Mouse (Mus musculus) liver, adult (tissue): ENCODE results near the gene Khdc1b.
"Not testable (repeated sequence)": the region's sequence is repeated elsewhere in the genome, so short reads cannot be mapped to it uniquely, and the experiment has no call there.

Source experiments
- GATA4 ChIP-seq: IDR thresholded peaks from 2 replicates; pipeline ENCODE4 v1.6.1; 2014; ENCODE audit warnings: mild to moderate bottlenecking, low read length; ENCODE audit not compliant: insufficient replicate concordance

Khdc1b gene

DNA sequence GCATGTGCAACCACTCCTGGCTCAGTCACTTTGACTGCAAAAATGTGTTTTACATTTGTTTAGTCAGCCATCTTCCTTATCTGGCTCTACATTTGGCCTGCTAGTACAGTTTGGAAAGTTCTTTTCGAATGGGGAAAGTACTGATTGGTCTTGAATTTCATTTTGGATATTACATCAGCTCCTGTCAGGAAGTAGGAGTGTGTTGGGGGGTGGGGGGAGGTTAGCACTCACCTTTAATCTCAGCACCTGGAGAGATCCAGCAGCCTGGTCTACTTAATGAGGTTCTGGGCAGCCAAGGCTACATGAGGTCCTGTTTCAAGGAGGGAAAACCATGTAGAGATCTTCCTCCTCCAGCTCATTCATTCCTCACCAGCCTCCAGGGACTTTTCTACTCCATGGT lies at the start of gene Khdc1b:
Khdc1b (plus strand) TSS at position 301 of the 400 bp plus-strand sequence.
- TF ChIP-seq GATA4, result no peak

DNA sequence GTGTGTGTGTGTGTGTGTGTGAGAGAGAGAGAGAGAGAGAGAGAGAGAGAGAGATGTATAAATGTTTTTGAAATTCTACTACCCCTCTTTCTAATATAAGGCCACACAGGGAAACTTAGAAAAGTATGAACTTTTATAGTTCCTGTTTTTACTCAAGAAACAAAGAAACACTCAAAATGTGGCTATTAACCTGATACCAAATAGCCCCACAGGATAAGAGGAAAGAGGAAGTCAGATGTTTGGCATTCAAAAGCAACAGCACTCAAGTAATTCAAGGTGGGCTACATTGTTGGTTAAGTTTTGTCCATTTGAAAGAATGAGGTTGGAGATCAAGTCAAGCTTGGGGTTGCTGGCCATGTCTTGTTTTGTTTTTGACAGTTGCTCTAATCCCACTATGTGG lies 47.5 kb upstream of the Khdc1b start:
- TF ChIP-seq GATA4, result no peak

DNA sequence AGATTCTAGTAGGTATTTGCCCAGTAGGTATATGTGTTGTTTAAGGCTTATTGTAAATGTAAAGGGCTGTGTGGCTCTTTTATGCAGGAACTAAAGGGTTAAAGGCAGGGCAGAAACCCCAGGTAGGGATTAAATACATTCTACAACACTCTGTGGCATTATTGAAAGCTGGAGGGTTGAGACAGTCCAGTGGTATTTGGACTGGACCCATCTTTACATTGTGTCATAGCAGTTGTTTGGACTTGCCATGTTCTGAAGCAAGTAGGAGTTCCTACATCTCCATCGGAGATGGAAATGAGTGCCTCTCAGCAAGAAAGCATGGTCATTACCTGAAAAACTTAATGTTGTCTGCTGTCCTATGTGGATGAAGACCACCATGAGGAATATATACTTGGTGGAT lies 42.6 kb upstream of the Khdc1b start:
- TF ChIP-seq GATA4, result no peak

DNA sequence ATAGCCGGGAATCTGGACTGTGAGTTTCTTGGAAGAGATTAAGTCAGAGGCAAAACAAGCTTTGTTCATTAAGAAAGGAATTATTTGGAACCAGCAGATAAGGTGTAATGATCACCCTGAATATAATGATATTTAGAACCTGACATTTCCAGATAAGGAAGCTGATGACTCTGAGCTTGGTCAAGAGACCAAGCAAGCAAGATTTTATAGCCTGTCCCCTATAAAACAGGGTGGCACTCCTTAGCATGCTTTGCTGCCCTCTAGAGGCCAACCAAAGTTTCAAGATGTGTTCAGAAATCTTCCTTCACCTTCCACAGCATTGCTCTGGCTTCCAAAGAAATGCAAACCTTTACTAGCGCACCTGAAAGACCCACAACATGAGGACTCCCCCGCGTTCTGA lies 39.1 kb upstream of the Khdc1b start:
- no peak for TF ChIP-seq GATA4

DNA sequence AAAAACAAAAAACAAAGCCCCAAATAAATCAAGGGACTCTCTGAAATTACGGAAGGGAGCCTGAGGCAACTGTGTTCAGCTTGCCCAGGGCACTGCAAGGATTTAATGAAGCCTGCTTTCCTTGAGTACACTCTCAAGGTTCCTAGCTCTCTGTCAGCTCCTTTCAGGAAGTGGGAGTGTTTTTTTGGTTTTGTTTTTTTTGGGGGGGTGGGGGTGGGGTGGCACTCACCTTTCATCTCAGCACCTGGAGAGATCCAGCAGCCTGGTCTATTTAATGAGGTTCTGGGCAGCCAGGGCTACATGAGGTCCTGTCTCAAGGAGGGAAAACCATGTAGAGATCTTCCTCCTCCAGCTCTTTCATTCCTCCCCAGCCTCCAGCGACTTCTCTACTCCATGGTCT lies 34.0 kb upstream of the Khdc1b start, which contains the start of gene Khdc1a:
Khdc1a (plus strand) TSS at position 301 of the 400 bp plus-strand sequence.
- TF ChIP-seq GATA4, result no peak

DNA sequence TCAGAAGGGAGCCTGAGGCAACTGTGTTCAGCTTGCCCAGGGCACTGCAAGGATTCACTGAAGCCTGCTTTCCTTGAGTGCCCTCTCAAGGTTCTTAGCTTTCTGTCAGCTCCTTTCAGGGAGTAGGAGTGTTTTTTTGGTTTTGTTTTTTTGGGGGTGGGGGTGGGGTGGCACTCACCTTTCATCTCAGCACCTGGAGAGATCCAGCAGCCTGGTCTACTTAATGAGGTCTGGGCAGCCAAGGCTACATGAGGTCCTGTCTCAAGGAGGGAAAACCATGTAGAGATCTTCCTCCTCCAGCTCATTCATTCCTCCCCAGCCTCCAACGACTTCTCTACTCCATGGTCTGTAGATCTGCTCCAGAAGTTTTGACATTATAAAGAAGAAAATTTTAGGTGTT lies 15.3 kb upstream of the Khdc1b start, which contains the start of gene Khdc1c:
Khdc1c (plus strand) TSS at position 301 of the 400 bp plus-strand sequence.
- not testable (repeated sequence) for TF ChIP-seq GATA4

DNA sequence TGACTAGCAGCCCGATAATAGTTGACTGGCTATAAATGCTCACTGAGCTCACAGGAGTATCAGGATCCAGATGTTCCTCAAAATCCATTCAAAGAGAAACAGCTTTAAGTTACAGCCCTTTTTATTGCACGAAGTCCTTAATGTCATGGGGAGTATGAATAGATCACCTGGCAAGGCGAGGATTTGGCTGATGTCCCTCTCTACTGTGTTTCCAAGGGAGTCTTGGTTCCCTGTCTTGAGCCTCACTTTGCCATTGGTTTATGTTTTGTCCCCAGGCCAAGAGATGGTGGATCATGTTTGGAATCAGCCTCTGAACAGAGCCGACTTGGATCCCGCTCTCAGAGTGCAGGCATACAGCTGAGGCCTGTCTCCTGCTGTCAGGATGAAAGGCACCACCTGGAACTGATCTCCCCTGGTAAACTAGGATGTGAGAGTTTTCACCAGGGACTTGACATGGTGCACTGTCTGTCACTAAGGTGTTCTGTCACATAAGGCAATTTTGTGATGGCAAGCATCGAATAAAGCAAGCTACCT lies 7.8 kb downstream of the Khdc1b start:
- TF ChIP-seq GATA4, result no peak

DNA sequence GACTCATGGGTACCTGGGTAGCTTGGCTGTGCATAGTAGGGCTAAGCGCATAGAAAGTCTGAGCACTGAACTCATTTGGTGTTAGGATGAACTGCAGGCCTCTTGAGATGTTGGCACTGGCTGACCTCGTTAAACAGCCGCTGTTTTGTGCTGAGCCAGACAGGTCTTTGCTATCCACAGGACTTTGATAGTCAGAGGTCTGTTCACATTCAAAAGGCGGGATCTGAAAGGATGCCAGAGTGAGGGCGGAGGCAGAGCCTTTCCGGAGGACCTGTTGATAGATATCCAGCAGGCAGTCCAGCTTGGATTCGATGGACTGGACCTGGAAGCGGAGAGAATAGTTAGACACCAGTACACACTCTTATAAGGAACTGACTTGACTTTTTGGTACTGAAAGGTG lies 19.4 kb downstream of the Khdc1b start:
- no peak for TF ChIP-seq GATA4

DNA sequence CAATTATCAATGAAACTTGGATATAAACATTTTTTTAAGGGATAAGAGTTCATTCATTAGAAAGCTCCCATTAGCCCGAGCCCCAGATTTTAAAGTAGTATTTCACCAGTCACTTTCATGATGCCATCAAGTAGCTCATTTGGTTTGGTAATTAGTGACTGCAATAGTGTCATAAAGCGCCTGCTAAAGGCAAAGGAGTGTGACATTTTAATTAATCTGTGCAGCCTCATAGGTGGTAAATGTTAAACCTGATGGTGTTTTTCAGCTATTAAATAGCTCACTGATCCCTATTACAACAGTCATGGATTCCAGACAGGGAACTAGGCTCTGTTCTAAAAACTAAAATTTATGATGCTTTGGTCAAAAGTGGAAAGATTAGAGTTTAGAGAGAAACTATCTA lies 23.9 kb downstream of the Khdc1b start:
- TF ChIP-seq GATA4, result no peak

DNA sequence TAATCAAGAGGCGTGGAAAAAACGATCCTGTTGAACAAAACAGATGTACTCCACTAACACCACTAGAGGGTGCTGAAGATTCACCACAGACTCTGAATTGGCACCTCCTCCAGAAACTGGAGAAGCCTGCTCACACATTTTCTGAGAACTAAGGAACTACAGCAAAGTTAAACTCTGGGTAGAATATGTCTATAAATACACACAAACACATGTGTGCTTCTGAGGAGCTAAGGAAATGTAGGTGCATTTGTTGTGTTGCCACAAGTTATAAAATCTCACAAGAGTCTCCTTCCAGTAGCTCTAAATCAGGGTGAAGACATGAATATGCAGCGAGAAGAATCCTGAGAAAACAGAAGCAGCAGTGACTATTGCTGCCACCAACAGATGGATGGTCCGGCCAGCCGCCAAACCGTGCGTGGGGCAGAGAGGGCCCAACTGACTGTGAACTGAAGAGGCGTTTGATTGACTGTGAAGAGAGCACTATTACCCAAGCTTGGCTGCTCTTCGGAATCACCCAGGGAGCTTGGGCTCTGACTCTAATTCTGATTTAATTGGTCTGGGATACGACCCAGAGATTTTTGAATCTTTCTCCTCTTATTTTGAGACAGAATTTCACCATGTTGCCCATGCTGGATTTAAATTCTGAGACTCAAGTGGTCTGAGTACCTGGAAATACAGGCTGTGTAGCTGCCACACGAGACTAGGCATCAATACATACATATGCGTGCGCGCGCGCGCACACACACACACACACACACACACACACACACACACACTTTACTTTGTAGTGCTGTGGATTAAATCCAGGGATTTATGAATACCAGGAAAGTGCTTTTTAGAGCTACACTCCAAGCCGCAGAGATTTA lies 28.2 kb downstream of the Khdc1b start:
- no peak for TF ChIP-seq GATA4

DNA sequence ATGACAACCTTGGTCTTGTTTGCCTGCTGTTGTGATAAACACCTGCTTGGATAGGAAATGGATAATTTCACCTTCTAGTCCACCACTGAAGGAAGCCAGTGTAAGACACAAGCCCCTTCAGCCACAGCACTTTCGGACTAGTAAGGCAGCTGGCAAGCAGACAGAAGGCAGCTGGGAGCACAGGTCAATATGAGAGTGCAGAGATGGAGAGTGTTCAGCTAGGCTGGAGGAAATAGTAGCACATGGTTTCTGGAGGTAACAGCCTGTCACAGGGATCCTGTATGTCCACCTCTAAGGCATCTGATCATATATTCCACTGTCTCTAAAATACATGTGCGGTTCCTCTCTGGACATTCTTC lies 28.8 kb downstream of the Khdc1b start:
- TF ChIP-seq GATA4, result no peak

DNA sequence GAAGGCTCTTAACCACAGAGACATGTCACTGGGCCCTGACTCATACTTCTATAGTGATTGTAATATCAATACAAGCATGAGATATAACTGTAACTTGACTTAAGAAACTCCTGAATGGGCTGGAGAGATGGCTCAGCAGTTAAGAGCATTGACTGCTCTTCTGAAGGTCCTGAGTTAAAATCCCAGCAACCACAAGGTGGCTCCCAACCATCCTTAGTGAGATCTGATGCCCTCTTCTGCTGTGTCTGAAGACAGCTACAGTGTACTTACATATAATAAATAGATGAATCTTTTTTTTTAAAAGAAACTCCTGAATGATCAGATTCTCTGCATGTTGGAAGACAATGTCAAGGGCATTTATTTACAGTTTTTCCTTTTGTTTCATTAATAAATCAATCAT lies 36.0 kb downstream of the Khdc1b start:
- no peak for TF ChIP-seq GATA4

DNA sequence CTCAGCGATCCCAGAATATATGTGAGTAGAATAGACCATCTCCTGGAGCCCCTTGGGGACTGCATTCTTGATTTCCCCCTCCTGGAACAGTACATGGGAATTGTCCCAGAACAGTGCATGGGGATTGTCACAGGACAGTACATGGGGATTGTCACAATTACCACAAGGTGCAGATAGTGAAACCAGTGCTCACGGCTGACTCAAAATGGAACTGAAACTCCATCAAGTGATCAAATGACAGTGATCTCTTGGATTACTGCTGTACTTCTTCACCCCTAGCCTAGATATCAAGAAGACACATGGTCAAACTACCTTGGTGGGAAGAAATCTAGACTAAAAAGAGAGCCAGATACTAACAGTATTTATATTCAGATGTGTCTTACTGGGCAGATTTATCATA lies 42.3 kb downstream of the Khdc1b start:
- TF ChIP-seq GATA4, result no peak

DNA sequence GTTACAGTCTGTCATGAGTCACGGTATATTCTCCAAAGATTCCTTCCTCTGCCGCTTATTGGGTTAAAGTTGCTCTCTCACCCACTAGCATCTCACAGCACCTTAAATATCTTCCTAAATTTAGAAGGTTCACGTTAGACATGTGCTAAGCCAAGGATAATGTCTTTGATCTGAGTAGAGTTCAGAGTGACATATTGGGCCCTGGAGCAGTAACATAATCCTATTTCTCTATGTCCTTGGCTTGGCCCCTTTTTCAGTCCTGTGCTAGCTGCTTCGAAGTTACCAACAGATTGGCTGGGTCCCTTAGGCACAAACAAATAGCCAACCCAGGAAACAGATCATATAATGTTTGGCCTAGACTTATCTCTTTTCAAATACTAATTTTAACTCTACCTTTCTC lies 44.7 kb downstream of the Khdc1b start:
- no peak for TF ChIP-seq GATA4

DNA sequence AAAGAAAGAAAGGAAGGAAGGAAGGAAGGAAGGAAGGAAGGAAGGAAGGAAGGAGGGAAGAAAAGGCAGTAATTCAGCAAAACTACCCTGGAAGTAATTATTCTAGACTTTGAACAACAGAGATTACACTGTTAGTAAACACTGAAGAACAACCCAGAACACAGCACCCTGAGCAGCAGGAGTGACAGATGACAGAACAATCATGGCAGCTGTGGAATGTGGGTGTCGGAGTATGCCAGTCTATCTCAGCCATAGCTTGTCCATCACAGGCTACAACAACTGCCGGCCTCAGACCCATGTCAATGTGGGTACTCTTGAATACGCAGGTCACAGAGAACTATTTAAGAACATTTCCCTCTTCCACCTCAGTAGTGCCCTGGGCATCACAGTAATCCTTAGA lies 48.3 kb downstream of the Khdc1b start:
- TF ChIP-seq GATA4, result no peak

DNA sequence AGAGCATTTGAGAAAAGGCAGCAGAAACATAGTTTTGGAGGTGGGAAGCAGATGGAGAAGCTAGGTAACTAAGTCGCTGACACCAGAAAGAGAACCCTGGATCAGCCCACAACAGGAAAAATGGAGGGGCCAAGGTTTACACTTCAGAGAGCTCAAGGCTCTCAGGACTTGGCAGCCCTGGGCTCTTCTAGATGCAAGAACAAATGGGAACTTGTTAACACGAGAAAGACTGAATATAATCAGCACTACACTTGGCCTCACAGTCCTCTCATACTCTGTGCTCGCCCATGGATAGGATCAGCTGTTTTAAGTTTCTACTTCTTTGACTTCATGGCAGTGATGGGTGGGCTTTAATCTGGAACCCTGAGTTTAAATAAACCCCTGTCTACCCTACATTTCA lies 51.5 kb downstream of the Khdc1b start:
- no peak for TF ChIP-seq GATA4
